Mouse (Mus musculus) forebrain, embryonic 12.5 days (tissue): ENCODE data around the gene Khk. TPM values are rescaled to one million over a fixed set of nuclear protein-coding genes. Genes with fewer than 3 reads are reported as not detected.

Source experiments
- ATAC-seq: fragments of 200-750 bp; cut with Nextera tagmentation; 2 replicates; pipeline ENCODE4 v1.8.0; 2017; ENCODE audit warnings: moderate TSS enrichment; ENCODE audit not compliant: low FRiP score
- H3K27ac ChIP-seq: fragments of 300-500 bp; sonication (generic); 2 replicates; pipeline ENCODE4 v1.5.1; 2016; ENCODE audit warnings: mild to moderate bottlenecking
- H3K27me3 ChIP-seq: fragments of 300-500 bp; sonication (generic); 2 replicates; pipeline ENCODE4 v1.6.1; 2016; ENCODE audit warnings: mild to moderate bottlenecking
- H3K36me3 ChIP-seq: fragments of 300-500 bp; sonication (generic); replicated peaks from 2 replicates; pipeline ENCODE4 v1.6.1; 2016; ENCODE audit warnings: mild to moderate bottlenecking
- H3K4me1 ChIP-seq: fragments of 300-500 bp; sonication (generic); 2 replicates; pipeline ENCODE4 v1.6.1; 2016
- H3K4me2 ChIP-seq: fragments of 300-500 bp; sonication (generic); 2 replicates; pipeline ENCODE4 v1.6.1; 2016; ENCODE audit warnings: mild to moderate bottlenecking, moderate library complexity
- H3K4me3 ChIP-seq: fragments of 300-500 bp; sonication (generic); replicated peaks from 2 replicates; pipeline ENCODE4 v1.5.1; 2016; ENCODE audit warnings: mild to moderate bottlenecking
- H3K9ac ChIP-seq: fragments of 300-500 bp; sonication (generic); 2 replicates; pipeline ENCODE4 v1.6.1; 2016; ENCODE audit warnings: mild to moderate bottlenecking
- H3K9me3 ChIP-seq: fragments of 300-500 bp; sonication (generic); 2 replicates; pipeline ENCODE4 v1.6.1; 2016
- WGBS: fragments of 180-500 bp; shearing (Covaris S2); methylation state at CpG from one replicate; pipeline ENCODE4 v1.1.7; 2016; 5-methylcytosine and 5-hydroxymethylcytosine counted together
- polyA plus RNA-seq: library from polyadenylated mRNA; unstranded; fragments of >200 nt; fragmentation: Nextera tagmentation; extraction: Ambion mirVana; gene quantifications from 2 replicates; pipeline ENCODE4 v1.2.1, GENCODE M21; 2016

Gene Khk
- polyA plus RNA-seq, 1 experiment from 2014 or later = 7.7 TPM

DNA sequence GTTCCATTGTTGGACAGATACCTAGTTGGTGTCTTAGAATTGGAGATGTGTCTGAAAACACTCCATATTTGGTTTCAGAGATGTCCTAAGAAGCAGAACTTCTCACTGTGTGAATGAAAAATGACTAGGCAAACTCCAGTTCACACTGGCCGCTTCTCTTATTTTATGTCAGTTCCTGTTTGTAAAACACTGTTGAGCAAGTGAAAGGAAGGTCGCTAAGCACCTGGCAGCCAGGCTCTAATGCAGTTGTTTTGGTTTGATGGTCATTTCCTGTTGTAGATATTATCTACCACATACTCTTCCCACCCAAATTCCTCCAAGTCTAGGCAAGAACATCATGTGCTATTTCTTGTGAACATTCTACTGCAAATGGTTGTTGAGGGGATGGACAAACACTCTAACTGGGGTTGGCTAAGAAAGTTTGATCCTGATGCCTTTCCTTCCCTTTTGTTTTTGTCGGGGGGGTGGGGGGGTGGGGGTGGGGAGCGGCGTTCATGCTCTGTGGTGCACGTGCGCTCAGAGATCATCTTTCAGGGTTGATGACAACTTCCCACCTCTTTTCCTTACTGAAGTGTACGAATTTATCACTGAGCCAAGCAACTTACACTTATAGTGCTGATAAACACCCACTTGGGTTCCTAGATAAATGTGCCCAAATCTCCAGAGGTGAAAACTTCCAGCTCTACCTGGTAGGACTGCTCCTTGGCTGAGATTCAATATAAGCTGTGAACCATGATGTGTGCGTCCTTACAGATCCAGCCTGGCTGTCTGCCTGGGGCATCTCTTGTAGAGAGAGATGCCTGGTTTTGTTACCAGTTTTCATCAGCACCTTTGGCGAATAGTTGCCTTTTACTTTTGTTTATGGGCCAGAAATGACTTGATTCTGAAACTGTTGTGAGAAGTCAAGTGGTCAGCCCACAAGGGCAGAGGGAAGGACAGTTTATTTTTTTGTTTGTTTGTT, 40.6 kb downstream of the Khk start:
- no peak overlapping the region for H3K27ac ChIP-seq
- H3K4me2 ChIP-seq = no peak overlapping the region
- ATAC-seq = no peak
- peaks cover 21% of the 10 kb centered on the region for H3K4me1 ChIP-seq
- H3K27me3 ChIP-seq = 0 out of 2 replicates have a peak, but pooled peaks cover 3% of the 10 kb centered on the region
- H3K9me3 ChIP-seq = no peaks in the 10 kb centered on the region
- no peak overlapping the region for H3K4me3 ChIP-seq
- no peak overlapping the region for H3K9ac ChIP-seq
- 85% methylated on average over 10 of the region's 10 CpGs for WGBS
- H3K36me3 ChIP-seq = peaks cover 13% of the 10 kb centered on the region

DNA sequence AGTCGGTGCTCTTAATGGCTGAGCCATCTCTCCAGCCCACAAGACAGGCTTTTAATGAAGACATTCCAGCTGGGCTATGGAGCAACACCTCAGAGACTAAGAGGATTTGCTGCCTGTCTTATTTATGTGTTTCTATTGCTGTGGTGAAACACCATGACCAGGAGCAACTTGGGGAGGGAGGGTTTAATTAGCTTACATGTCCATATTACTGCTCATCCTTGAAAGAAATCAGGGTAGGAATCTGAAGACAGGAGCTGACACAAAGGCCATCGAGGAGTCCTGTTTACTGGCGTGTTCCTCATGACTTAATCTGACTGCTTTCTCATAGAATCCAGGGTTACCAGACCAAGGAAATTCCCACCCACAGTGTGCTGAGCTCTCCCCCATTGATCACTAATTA, 42.7 kb downstream of the Khk start:
- no peak for ATAC-seq

DNA sequence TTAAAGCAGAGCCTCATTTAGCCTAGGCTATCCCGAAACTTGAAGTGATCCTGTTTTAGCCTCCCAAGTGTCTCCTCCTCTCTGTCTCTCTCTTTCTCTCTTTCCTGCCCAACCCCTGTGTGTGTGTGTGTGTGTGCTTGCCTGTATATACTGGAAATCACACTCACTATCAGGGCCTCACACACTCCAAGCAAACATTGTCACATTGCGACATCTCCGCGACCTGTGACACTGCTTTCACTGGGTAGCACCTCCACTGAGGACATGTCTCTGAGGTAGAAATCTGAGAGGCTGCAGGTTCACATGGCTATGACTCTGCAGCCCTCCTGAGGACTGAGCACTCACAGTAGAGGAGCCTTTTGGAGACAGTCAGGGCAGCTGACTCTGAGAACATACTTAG, 45.0 kb downstream of the Khk start:
- no peak overlapping the region for H3K4me2 ChIP-seq
- no peak overlapping the region for H3K9ac ChIP-seq
- no peaks in the 10 kb centered on the region for H3K36me3 ChIP-seq
- no peak overlapping the region for H3K27ac ChIP-seq
- ATAC-seq = no peak
- no peak overlapping the region for H3K4me3 ChIP-seq
- no peaks in the 10 kb centered on the region for H3K9me3 ChIP-seq
- H3K4me1 ChIP-seq = no peaks in the 10 kb centered on the region
- WGBS = 86% methylated on average over 4 of the region's 4 CpGs
- H3K27me3 ChIP-seq = peaks cover 10% of the 10 kb centered on the region; the same call in 1 of the 2 replicates

More for the DNA sequence above, 42.7 kb downstream of the Khk start:
- Histone ChIP-seq H3K27me3 (peaks cover 9% of the 10 kb centered on the region; the same call in 1 of the 2 replicates), H3K9me3 (no peaks in the 10 kb centered on the region), H3K9ac (no peak overlapping the region), H3K4me3 (no peak overlapping the region), H3K36me3 (no peaks in the 10 kb centered on the region), H3K4me2 (no peak overlapping the region), H3K4me1 (peaks cover 5% of the 10 kb centered on the region), H3K27ac (no peak overlapping the region)
- 69% methylated on average over 3 of the region's 3 CpGs for WGBS

DNA sequence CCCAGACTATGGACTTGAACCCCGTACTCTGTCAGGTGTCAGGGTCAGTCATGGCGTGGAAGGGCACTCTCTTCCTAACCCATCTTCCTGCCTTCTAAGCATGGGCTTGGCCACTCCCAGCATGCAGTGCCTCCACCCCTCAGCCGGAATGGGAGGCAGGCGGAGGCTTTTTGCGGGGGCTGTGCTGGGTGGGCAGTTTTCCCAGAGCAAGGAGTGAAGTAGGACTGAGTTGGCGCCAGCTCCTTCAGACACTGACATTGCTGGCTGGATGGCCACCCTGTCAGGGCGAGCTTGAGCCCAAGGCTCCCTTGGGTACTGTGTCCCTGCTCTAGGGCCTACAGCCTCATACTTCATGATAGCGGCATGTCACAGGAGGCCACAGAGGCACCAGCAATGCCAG, 47.2 kb downstream of the Khk start, which contains the start of gene Tcf23:
Gene Tcf23 (plus strand): TSS at position 247 of the 400 bp plus-strand sequence.
- Histone ChIP-seq H3K27me3 (peaks cover 7% of the 10 kb centered on the region; the same call in 1 of the 2 replicates), H3K4me1 (no peaks in the 10 kb centered on the region), H3K9me3 (no peaks in the 10 kb centered on the region), H3K27ac (no peak within 1 kb of the TSS), H3K4me3 (no peak within 1 kb of the TSS), H3K4me2 (no peak within 1 kb of the TSS), H3K9ac (no peak within 1 kb of the TSS), H3K36me3 (no peaks in the 10 kb centered on the region)
- no peak for ATAC-seq
- WGBS = 74% methylated on average over 8 of the region's 8 CpGs

DNA sequence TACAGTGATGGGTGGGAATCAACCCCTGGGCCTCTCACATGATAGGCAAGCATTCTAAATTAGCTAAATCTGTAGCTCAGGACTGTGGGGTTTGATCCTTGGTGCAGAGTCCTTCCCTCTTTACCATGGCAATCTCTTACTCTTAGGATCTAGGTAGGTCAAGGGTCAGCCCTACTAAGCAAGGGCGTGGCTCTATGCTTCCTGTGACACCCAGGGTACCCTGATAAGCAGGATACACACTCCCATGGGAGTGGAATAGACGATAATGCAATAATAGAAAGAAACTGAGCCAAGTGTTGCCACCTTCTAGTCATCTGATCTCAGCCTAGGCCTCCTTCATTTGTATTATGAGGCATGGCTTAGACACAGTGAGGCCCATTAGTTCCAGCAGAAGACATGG, 48.2 kb downstream of the Khk start:
- Histone ChIP-seq H3K4me2 (no peak overlapping the region), H3K36me3 (no peaks in the 10 kb centered on the region), H3K27me3 (peaks cover 7% of the 10 kb centered on the region; the same call in 1 of the 2 replicates), H3K9me3 (no peaks in the 10 kb centered on the region), H3K4me3 (no peak overlapping the region), H3K9ac (no peak overlapping the region), H3K4me1 (no peaks in the 10 kb centered on the region), H3K27ac (no peak overlapping the region)
- 80% methylated on average over 2 of the region's 2 CpGs for WGBS
- no peak for ATAC-seq

DNA sequence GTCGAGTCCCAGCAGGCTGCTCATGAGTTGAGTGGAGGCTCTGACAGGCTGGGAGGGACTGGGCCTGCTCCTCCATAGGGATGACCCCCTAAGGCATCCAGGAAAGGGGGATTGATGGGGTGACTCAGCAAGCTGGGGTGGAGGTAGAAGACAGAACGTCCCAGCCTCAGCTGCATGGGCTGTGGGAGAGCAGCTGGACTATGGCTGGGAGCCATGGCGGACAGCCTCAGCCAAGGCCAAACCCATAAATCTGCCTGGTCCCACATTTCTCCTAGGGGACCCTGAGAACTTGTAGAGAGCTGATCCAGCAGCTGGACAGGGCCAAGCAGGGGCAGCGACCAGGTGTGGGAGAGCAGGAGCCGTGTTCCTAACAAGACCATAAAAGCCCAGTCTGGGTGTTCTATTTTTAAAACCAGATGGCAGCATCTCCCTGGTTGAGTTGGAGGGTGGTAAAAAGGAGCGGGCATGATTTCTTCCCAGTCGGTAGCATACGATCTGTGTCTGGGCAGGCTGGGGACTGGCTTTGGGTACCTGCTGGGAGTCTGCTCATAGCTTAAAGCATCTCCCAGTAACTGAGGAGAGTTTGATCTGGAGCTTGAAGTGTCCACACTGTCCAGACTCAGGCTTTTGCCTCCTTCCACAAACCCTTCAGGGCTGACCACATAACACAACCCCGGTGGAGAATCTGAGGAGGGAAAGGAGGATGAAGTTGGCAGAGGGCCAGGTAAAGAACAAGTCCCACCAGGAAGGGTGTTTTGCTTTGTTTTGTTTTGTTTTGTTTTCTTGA, 53.8 kb downstream of the Khk start:
- Histone ChIP-seq H3K36me3 (no peaks in the 10 kb centered on the region), H3K4me3 (no peak overlapping the region), H3K27me3 (no peaks in the 10 kb centered on the region), H3K4me1 (no peaks in the 10 kb centered on the region), H3K4me2 (no peak overlapping the region), H3K9me3 (no peaks in the 10 kb centered on the region), H3K27ac (no peak overlapping the region), H3K9ac (no peak overlapping the region)
- 79% methylated on average over 9 of the region's 9 CpGs for WGBS
- no peak for ATAC-seq

Other genes with a start within 250 kb of the Khk start
- 109 and 134 TPM in 2 replicates for gene Dpysl5, start 209.9 kb upstream of the Khk start, polyA plus RNA-seq
- 58.4 and 60.5 TPM in 2 replicates for gene Mapre3, start 106.8 kb upstream of the Khk start, polyA plus RNA-seq
- 52.5 and 56.4 TPM in 2 replicates for gene Tmem214, start 53.4 kb upstream of the Khk start, polyA plus RNA-seq
- gene Agbl5, start 32.7 kb upstream of the Khk start, polyA plus RNA-seq = 28.8 TPM in 2 replicates
- 302 and 315 TPM in 2 replicates for gene Ost4, start 13.6 kb upstream of the Khk start, polyA plus RNA-seq
- 39.1 and 52.4 TPM in 2 replicates for gene Emilin1, start 8.0 kb upstream of the Khk start, polyA plus RNA-seq
- gene Cgref1, start 24.2 kb downstream of the Khk start, polyA plus RNA-seq = 6.4 and 7.3 TPM in 2 replicates
- 131 and 133 TPM in 2 replicates for gene Preb, start 38.9 kb downstream of the Khk start, polyA plus RNA-seq
- not detected in 2 replicates for gene Tcf23, start 47.2 kb downstream of the Khk start, polyA plus RNA-seq
- gene Atraid, start 126.9 kb downstream of the Khk start, polyA plus RNA-seq = 96.6 and 100 TPM in 2 replicates
- 11.1 and 12.1 TPM in 2 replicates for gene Slc5a6, start 127.5 kb downstream of the Khk start, polyA plus RNA-seq
- gene Cad, start 133.3 kb downstream of the Khk start, polyA plus RNA-seq = 45.4 and 54.1 TPM in 2 replicates
- gene Dnajc5g, start 184.9 kb downstream of the Khk start, polyA plus RNA-seq = not detected in 2 replicates
- gene Slc30a3, start 186.8 kb downstream of the Khk start, polyA plus RNA-seq = 2.3 and 2.9 TPM in 2 replicates
- gene Trim54, start 195.3 kb downstream of the Khk start, polyA plus RNA-seq = not detected in 2 replicates
- gene Ucn, start 217.4 kb downstream of the Khk start, polyA plus RNA-seq = not detected in 2 replicates
- 47.0 and 47.2 TPM in 2 replicates for gene Mpv17, start 232.8 kb downstream of the Khk start, polyA plus RNA-seq